Mouse (Mus musculus) heart, embryonic 13.5 days (tissue): Measurements from ENCODE around the gene Cbx3. TPM values are rescaled to one million over a fixed set of nuclear protein-coding genes. Genes with fewer than 3 reads are reported as not detected.

ENCODE experiments used
- ATAC-seq: fragments of 200-750 bp; cut with Nextera tagmentation; 2 replicates; pipeline ENCODE4 v1.8.0; 2017; ENCODE audit warnings: moderate TSS enrichment; ENCODE audit not compliant: insufficient number of reproducible peaks, low FRiP score, low TSS enrichment; ENCODE audit errors: extremely low read depth
- H3K27ac ChIP-seq: fragments of 300-500 bp; sonication (generic); replicated peaks from 2 replicates; pipeline ENCODE4 v1.5.1; 2015; ENCODE audit warnings: moderate library complexity, mild to moderate bottlenecking, inconsistent platforms
- H3K27me3 ChIP-seq: fragments of 300-500 bp; sonication (generic); replicated peaks from 2 replicates; pipeline ENCODE4 v1.6.1; 2015; ENCODE audit warnings: mild to moderate bottlenecking, inconsistent platforms
- H3K36me3 ChIP-seq: fragments of 300-500 bp; sonication (generic); 2 replicates; pipeline ENCODE4 v1.6.1; 2015; ENCODE audit warnings: mild to moderate bottlenecking, inconsistent platforms
- H3K4me1 ChIP-seq: fragments of 300-500 bp; sonication (generic); 2 replicates; pipeline ENCODE4 v1.6.1; 2015; ENCODE audit warnings: inconsistent platforms
- H3K4me2 ChIP-seq: fragments of 300-500 bp; sonication (generic); 2 replicates; pipeline ENCODE4 v1.6.1; 2015; ENCODE audit warnings: inconsistent platforms, mild to moderate bottlenecking, moderate library complexity
- H3K4me3 ChIP-seq: fragments of 300-500 bp; sonication (generic); 2 replicates; pipeline ENCODE4 v1.5.1; 2015; ENCODE audit warnings: moderate library complexity, mild to moderate bottlenecking, inconsistent platforms
- H3K9ac ChIP-seq: fragments of 300-500 bp; sonication (generic); 2 replicates; pipeline ENCODE4 v1.6.1; 2015; ENCODE audit warnings: inconsistent platforms, mild to moderate bottlenecking, moderate library complexity
- H3K9me3 ChIP-seq: fragments of 300-500 bp; sonication (generic); 2 replicates; pipeline ENCODE4 v1.6.1; 2016; ENCODE audit warnings: inconsistent platforms
- WGBS: fragments of 180-500 bp; shearing (Covaris S2); methylation state at CpG from one replicate; pipeline ENCODE4 v1.1.7; 2015; ENCODE audit warnings: mixed read lengths; 5-methylcytosine and 5-hydroxymethylcytosine counted together
- polyA plus RNA-seq: library from polyadenylated mRNA; unstranded; fragments of >200 nt; fragmentation: Nextera tagmentation; extraction: Ambion mirVana; gene quantifications from 2 replicates; pipeline ENCODE4 v1.2.1, GENCODE M21; 2015

Cbx3 gene
- polyA plus RNA-seq, 1 experiment from 2014 or later, result 320 TPM

DNA sequence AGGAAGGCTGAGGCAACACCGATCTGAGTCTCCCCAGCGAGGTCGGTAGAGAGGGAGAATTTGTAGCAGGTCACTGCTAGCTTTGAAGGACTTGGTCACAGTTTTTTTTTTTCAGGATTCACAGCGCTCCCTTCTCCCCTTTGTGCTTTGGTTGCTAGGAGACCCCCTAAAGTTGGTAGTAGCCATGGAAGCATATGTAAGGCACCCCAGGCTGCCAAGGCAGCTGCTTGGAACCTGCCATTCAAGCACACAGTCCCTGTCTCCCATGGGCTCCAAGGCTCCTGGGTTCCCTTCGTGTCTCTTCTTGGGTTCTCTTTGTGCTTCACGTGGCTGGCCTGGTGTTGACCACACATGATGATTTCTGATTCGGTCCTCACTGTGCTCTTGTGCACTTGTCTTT, 59.3 kb downstream of the Cbx3 start:
- no peaks in the 10 kb centered on the region for H3K36me3 ChIP-seq

More for the DNA sequence above, 59.3 kb downstream of the Cbx3 start:
- 78% methylated on average over 7 of the region's 7 CpGs for WGBS
- H3K4me1 ChIP-seq, result peaks cover 15% of the 10 kb centered on the region
- no peak for ATAC-seq
- H3K27ac ChIP-seq, result no peak overlapping the region
- no peak overlapping the region for H3K4me3 ChIP-seq
- H3K4me2 ChIP-seq, result no peak overlapping the region
- no peaks in the 10 kb centered on the region for H3K27me3 ChIP-seq
- no peak overlapping the region for H3K9ac ChIP-seq
- H3K9me3 ChIP-seq, result no peaks in the 10 kb centered on the region

Other genes with a start within 250 kb of the Cbx3 start
- gene Nfe2l3, start 37.7 kb upstream of the Cbx3 start, polyA plus RNA-seq, result 3.0 and 3.1 TPM in 2 replicates
- 1,097 and 1,199 TPM in 2 replicates for gene Hnrnpa2b1, start 466 bp upstream of the Cbx3 start, polyA plus RNA-seq
- gene Snx10, start 53.5 kb downstream of the Cbx3 start, polyA plus RNA-seq, result 16.5 and 16.6 TPM in 2 replicates